Mouse (Mus musculus) hindbrain, postnatal 0 days (tissue): ENCODE results near the gene Grk5. TPM values are rescaled to one million over a fixed set of nuclear protein-coding genes. Genes with fewer than 3 reads are reported as not detected.
"Not testable (repeated sequence)": the region's sequence is repeated elsewhere in the genome, so short reads cannot be mapped to it uniquely, and the experiment has no call there.

Source experiments
- ATAC-seq: fragments of 200-750 bp; cut with Nextera tagmentation; 2 replicates; pipeline ENCODE4 v1.8.0; 2017; ENCODE audit warnings: mild to moderate bottlenecking, moderate TSS enrichment, moderate library complexity
- DNase-seq: peaks from one replicate; pipeline ENCODE4 v3.0.0-alpha.2; 2015; ENCODE audit warnings: low spot score
- H3K27ac ChIP-seq: fragments of 300-500 bp; sonication (generic); 2 replicates; pipeline ENCODE4 v1.5.1; 2014; ENCODE audit warnings: mild to moderate bottlenecking
- H3K27me3 ChIP-seq: fragments of 300-500 bp; sonication (generic); 2 replicates; pipeline ENCODE4 v1.6.1; 2014; ENCODE audit warnings: low read length, mixed read lengths; ENCODE audit not compliant: insufficient read depth
- H3K36me3 ChIP-seq: fragments of 300-500 bp; sonication (generic); 2 replicates; pipeline ENCODE4 v1.6.1; 2014; ENCODE audit warnings: low read length, mixed read lengths; ENCODE audit not compliant: insufficient read depth
- H3K4me1 ChIP-seq: fragments of 300-500 bp; sonication (generic); 2 replicates; pipeline ENCODE4 v1.6.1; 2014; ENCODE audit warnings: antibody characterized with exemption, low read length, mixed read lengths; ENCODE audit not compliant: insufficient read depth
- H3K4me2 ChIP-seq: fragments of 300-500 bp; sonication (generic); 2 replicates; pipeline ENCODE4 v1.6.1; 2014; ENCODE audit warnings: low read depth, mild to moderate bottlenecking, low read length, moderate library complexity, mixed read lengths
- H3K4me3 ChIP-seq: fragments of 300-500 bp; sonication (generic); 2 replicates; pipeline ENCODE4 v1.5.1; 2014; ENCODE audit warnings: low read length
- H3K9ac ChIP-seq: fragments of 300-500 bp; sonication (generic); replicated peaks from 2 replicates; pipeline ENCODE4 v1.6.1; 2014; ENCODE audit warnings: mild to moderate bottlenecking, low read length, moderate library complexity, mixed read lengths
- H3K9me3 ChIP-seq: fragments of 300-500 bp; sonication (generic); 2 replicates; pipeline ENCODE4 v1.6.1; 2016; ENCODE audit warnings: low read length, mixed read lengths
- CTCF ChIP-seq: IDR thresholded peaks from 2 replicates; pipeline ENCODE4 v1.5.1; 2016; ENCODE audit warnings: antibody characterized with exemption, control low read depth, low read depth
- WGBS: fragments of 180-500 bp; shearing (Covaris S2); extraction: QIAGEN DNeasy Blood & Tissue Kit; methylation state at CpG from one replicate; pipeline ENCODE4 v1.1.7; 2014; 5-methylcytosine and 5-hydroxymethylcytosine counted together
- polyA plus RNA-seq: library from polyadenylated mRNA; unstranded; fragments of >200 nt; fragmentation: Nextera tagmentation; extraction: Ambion mirVana; gene quantifications from 2 replicates; pipeline ENCODE4 v1.2.1, GENCODE M21; 2015
- total RNA-seq: library from RNA; depleted of rRNA; stranded (reverse); fragments of >200 nt; gene quantifications from 2 replicates; pipeline ENCODE4 v1.2.3, GENCODE M21; 2014

The Grk5 gene
- total and polyA plus RNA-seq, 2 experiments from 2014 or later = 1.3 to 7.8 TPM

GRCm38 (mm10) chr19:60905477-60905876 lies 15.9 kb downstream of the Grk5 start:
- DNase-seq = no peak

GRCm38 (mm10) chr19:60910304-60910703 lies 20.8 kb downstream of the Grk5 start:
- no peak for DNase-seq
- Histone ChIP-seq H3K4me1 (no peaks in the 10 kb centered on the region), H3K27ac (no peak overlapping the region), H3K4me2 (no peak overlapping the region), H3K36me3 (no peaks in the 10 kb centered on the region), H3K9ac (no peak overlapping the region), H3K9me3 (no peaks in the 10 kb centered on the region), H3K27me3 (no peaks in the 10 kb centered on the region), H3K4me3 (no peak overlapping the region)
- no peak for ATAC-seq
- no peak for TF ChIP-seq CTCF

More at GRCm38 (mm10) chr19:60905477-60905876, 15.9 kb downstream of the Grk5 start:
- no peak overlapping the region for H3K9ac ChIP-seq
- H3K4me2 ChIP-seq = no peak overlapping the region
- no peak for ATAC-seq
- no peak overlapping the region for H3K4me3 ChIP-seq
- WGBS = 93% methylated on average over 5 of the region's 5 CpGs
- no peaks in the 10 kb centered on the region for H3K9me3 ChIP-seq
- H3K27ac ChIP-seq = no peak overlapping the region
- no peak for TF ChIP-seq CTCF
- H3K27me3 ChIP-seq = no peaks in the 10 kb centered on the region
- no peaks in the 10 kb centered on the region for H3K4me1 ChIP-seq
- no peaks in the 10 kb centered on the region for H3K36me3 ChIP-seq

DNA sequence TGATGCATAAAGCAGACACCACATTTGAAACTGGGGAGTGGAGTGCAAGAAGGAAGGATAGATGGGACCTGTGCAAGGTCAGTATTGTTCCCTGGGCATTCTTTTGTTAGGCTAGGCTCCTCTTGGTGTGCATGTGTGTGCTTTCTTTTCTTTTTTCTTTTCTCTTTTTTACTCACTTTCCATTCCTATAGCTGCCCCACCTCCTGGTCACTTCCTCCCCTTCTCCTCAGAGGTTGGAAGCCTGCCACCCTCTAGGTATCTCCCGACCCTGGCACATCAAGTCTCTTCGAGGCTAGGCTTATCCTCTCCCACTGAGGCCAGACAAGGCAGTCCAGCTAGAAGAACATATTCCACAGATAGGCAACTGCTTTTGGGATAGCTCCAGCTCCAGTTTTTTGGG lies 22.1 kb downstream of the Grk5 start:
- H3K9ac ChIP-seq = no peak overlapping the region
- no peaks in the 10 kb centered on the region for H3K36me3 ChIP-seq
- no peak overlapping the region for H3K4me2 ChIP-seq
- H3K4me1 ChIP-seq = no peaks in the 10 kb centered on the region
- no peaks in the 10 kb centered on the region for H3K27me3 ChIP-seq
- H3K9me3 ChIP-seq = no peaks in the 10 kb centered on the region
- no peak for TF ChIP-seq CTCF
- DNase-seq = no peak
- H3K27ac ChIP-seq = no peak overlapping the region
- ATAC-seq = no peak
- no peak overlapping the region for H3K4me3 ChIP-seq
- WGBS = 70% methylated on average over 2 of the region's 2 CpGs

DNA sequence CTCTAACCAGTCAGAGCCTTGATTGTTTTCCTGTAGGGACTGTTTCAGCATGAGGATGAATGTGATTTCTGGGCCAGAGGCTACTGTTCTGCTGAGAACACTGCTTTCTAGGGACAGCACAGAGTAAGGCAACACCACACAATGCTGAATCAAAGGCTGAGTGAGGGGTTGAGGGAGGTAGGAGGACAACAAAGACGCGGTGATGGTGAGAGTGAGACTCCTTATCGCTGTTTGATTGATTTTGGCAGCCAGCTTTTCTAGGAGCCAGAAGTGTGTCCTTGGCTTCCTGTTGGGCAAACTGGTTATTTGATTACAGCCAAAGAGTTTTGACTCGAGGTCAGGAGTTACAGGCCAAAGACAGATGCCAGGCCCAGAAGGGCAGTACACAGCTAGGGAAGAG lies 25.7 kb downstream of the Grk5 start:
- WGBS = 66% methylated on average over 4 of the region's 4 CpGs
- Histone ChIP-seq H3K36me3 (no peaks in the 10 kb centered on the region), H3K27ac (no peak overlapping the region), H3K27me3 (no peaks in the 10 kb centered on the region), H3K9ac (no peak overlapping the region), H3K4me3 (no peak overlapping the region), H3K9me3 (no peaks in the 10 kb centered on the region), H3K4me1 (no peaks in the 10 kb centered on the region), H3K4me2 (no peak overlapping the region)
- ATAC-seq (no peak), DNase-seq (no peak)
- TF ChIP-seq CTCF = no peak

- DNase-seq (no peak), ATAC-seq (no peak)
- no peak overlapping the region for H3K4me3 ChIP-seq
- H3K27me3 ChIP-seq = no peaks in the 10 kb centered on the region
- H3K9ac ChIP-seq = no peak overlapping the region
- no peak for TF ChIP-seq CTCF
- WGBS = 89% methylated on average over 3 of the region's 3 CpGs
- H3K4me2 ChIP-seq = no peak overlapping the region
- H3K36me3 ChIP-seq = no peaks in the 10 kb centered on the region
- no peak overlapping the region for H3K27ac ChIP-seq
- H3K4me1 ChIP-seq = no peaks in the 10 kb centered on the region
- H3K9me3 ChIP-seq = no peaks in the 10 kb centered on the region
Observed at GRCm38 (mm10) chr19:60915862-60916261, 26.3 kb downstream of the Grk5 start.

- no peak overlapping the region for H3K4me3 ChIP-seq
- no peaks in the 10 kb centered on the region for H3K9me3 ChIP-seq
- no peak overlapping the region for H3K4me2 ChIP-seq
- H3K9ac ChIP-seq = no peak overlapping the region
- no peaks in the 10 kb centered on the region for H3K27me3 ChIP-seq
- H3K4me1 ChIP-seq = no peaks in the 10 kb centered on the region
- 92% methylated on average over 6 of the region's 6 CpGs for WGBS
- no peak overlapping the region for H3K27ac ChIP-seq
- DNase-seq = no peak
- TF ChIP-seq CTCF = no peak
- ATAC-seq = no peak
- no peaks in the 10 kb centered on the region for H3K36me3 ChIP-seq
Observed at GRCm38 (mm10) chr19:60916869-60917570, 27.5 kb downstream of the Grk5 start.

- DNase-seq, H3K27me3 ChIP-seq, H3K36me3 ChIP-seq, ATAC-seq, H3K4me3 ChIP-seq, H3K4me1 ChIP-seq, H3K4me2 ChIP-seq, H3K9ac ChIP-seq, H3K9me3 ChIP-seq, H3K27ac ChIP-seq: not testable (repeated sequence)
Observed at GRCm38 (mm10) chr19:60924534-60924933, 35.0 kb downstream of the Grk5 start.
